Mouse (Mus musculus): Measurements from ENCODE around the gene Trim30c. TPM values are rescaled to one million over a fixed set of nuclear protein-coding genes. Genes with fewer than 3 reads are reported as not detected.
"Not testable (repeated sequence)": the region's sequence is repeated elsewhere in the genome, so short reads cannot be mapped to it uniquely, and the experiment has no call there.

Gene Trim30c
- polyA plus RNA-seq, 1 experiment from 2014 or later = 0.54 TPM

- H3K9ac ChIP-seq; H3K9me3 ChIP-seq; H3K4me3 ChIP-seq (replicated peaks); ATAC-seq (ENCODE audit: insufficient read depth, low FRiP score, low read depth); H3K36me3 ChIP-seq; H3K27ac ChIP-seq; H3K27me3 ChIP-seq (replicated peaks); H3K4me1 ChIP-seq; H3K4me2 ChIP-seq: not testable (repeated sequence)
- 79% methylated on average over 3 of the region's 3 CpGs for WGBS
Measured at GRCm38 (mm10) chr7:104335547-104335946, 65.1 kb downstream of the Trim30c start.

Other genes with a start within 250 kb of the Trim30c start
- not detected in 2 replicates for gene Olfm5, start 236.0 kb downstream of the Trim30c start, polyA plus RNA-seq (2015; fragmentation: Nextera tagmentation; extraction: Ambion mirVana)
- 0.24 and 0.26 TPM in 2 replicates for gene Olfr648, start 217.4 kb downstream of the Trim30c start, polyA plus RNA-seq (2015; fragmentation: Nextera tagmentation; extraction: Ambion mirVana)
- gene Olfr649, start 204.9 kb downstream of the Trim30c start, polyA plus RNA-seq (2015; fragmentation: Nextera tagmentation; extraction: Ambion mirVana) = not detected in 2 replicates
- 0.97 and 1.1 TPM in 2 replicates for gene Trim6, start 182.0 kb downstream of the Trim30c start, polyA plus RNA-seq (2015; fragmentation: Nextera tagmentation; extraction: Ambion mirVana)
- gene Trim34a, start 156.4 kb downstream of the Trim30c start, polyA plus RNA-seq (2015; fragmentation: Nextera tagmentation; extraction: Ambion mirVana) = 2.1 and 2.4 TPM in 2 replicates
- 0.50 and 0.61 TPM in 2 replicates for gene Trim5, start 112.7 kb downstream of the Trim30c start, polyA plus RNA-seq (2015; fragmentation: Nextera tagmentation; extraction: Ambion mirVana)
- gene Trim12a, start 85.4 kb downstream of the Trim30c start, polyA plus RNA-seq (2015; fragmentation: Nextera tagmentation; extraction: Ambion mirVana) = 6.2 TPM in 2 replicates
- 0.06 TPM in 1 of 2 replicates, not detected in the other for gene Trim34b, start 71.4 kb downstream of the Trim30c start, polyA plus RNA-seq (2015; fragmentation: Nextera tagmentation; extraction: Ambion mirVana)
- 2.4 and 2.5 TPM in 2 replicates for gene Trim12c, start 47.5 kb downstream of the Trim30c start, polyA plus RNA-seq (2015; fragmentation: Nextera tagmentation; extraction: Ambion mirVana)
- gene Trim30b, start 31.0 kb downstream of the Trim30c start, polyA plus RNA-seq (2015; fragmentation: Nextera tagmentation; extraction: Ambion mirVana) = 0.19 and 0.33 TPM in 2 replicates
- gene Trim30a, start 64.4 kb upstream of the Trim30c start, polyA plus RNA-seq (2015; fragmentation: Nextera tagmentation; extraction: Ambion mirVana) = 1.8 and 2.2 TPM in 2 replicates
- gene Trim30d, start 107.0 kb upstream of the Trim30c start, polyA plus RNA-seq (2015; fragmentation: Nextera tagmentation; extraction: Ambion mirVana) = 0.64 and 0.74 TPM in 2 replicates
- not detected in 2 replicates for gene Olfr651, start 149.3 kb upstream of the Trim30c start, polyA plus RNA-seq (2015; fragmentation: Nextera tagmentation; extraction: Ambion mirVana)
- not detected in 2 replicates for gene Olfr652, start 160.1 kb upstream of the Trim30c start, polyA plus RNA-seq (2015; fragmentation: Nextera tagmentation; extraction: Ambion mirVana)
- gene Olfr653, start 176.5 kb upstream of the Trim30c start, polyA plus RNA-seq (2015; fragmentation: Nextera tagmentation; extraction: Ambion mirVana) = not detected in 2 replicates
- not detected in 2 replicates for gene Olfr654, start 186.2 kb upstream of the Trim30c start, polyA plus RNA-seq (2015; fragmentation: Nextera tagmentation; extraction: Ambion mirVana)
- gene Olfr655, start 200.9 kb upstream of the Trim30c start, polyA plus RNA-seq (2015; fragmentation: Nextera tagmentation; extraction: Ambion mirVana) = not detected in 2 replicates
- gene Olfr656, start 213.1 kb upstream of the Trim30c start, polyA plus RNA-seq (2015; fragmentation: Nextera tagmentation; extraction: Ambion mirVana) = not detected in 2 replicates
- gene Olfr657, start 224.0 kb upstream of the Trim30c start, polyA plus RNA-seq (2015; fragmentation: Nextera tagmentation; extraction: Ambion mirVana) = not detected in 2 replicates
- gene Olfr658, start 246.5 kb upstream of the Trim30c start, polyA plus RNA-seq (2015; fragmentation: Nextera tagmentation; extraction: Ambion mirVana) = not detected in 2 replicates